Mouse (Mus musculus) hindbrain, embryonic 16.5 days (tissue): Measurements from ENCODE around the gene 1700017B05Rik. TPM values are rescaled to one million over a fixed set of nuclear protein-coding genes. Genes with fewer than 3 reads are reported as not detected.

ENCODE experiments used
- ATAC-seq: fragments of 200-750 bp; cut with Nextera tagmentation; 2 replicates; pipeline ENCODE4 v1.8.0; 2017; ENCODE audit warnings: moderate TSS enrichment, moderate library complexity
- H3K27ac ChIP-seq: fragments of 300-500 bp; sonication (generic); 2 replicates; pipeline ENCODE4 v1.5.1; 2014; ENCODE audit warnings: low read depth, mild to moderate bottlenecking, control low read depth, low read length, moderate library complexity
- H3K27me3 ChIP-seq: fragments of 300-500 bp; sonication (generic); replicated peaks from 2 replicates; pipeline ENCODE4 v1.6.1; 2014; ENCODE audit warnings: low read length; ENCODE audit not compliant: control insufficient read depth, insufficient read depth
- H3K36me3 ChIP-seq: fragments of 300-500 bp; sonication (generic); 2 replicates; pipeline ENCODE4 v1.6.1; 2014; ENCODE audit warnings: mild to moderate bottlenecking, low read length, moderate library complexity, mixed read lengths; ENCODE audit not compliant: control insufficient read depth, insufficient read depth
- H3K4me1 ChIP-seq: fragments of 300-500 bp; sonication (generic); 2 replicates; pipeline ENCODE4 v1.6.1; 2014; ENCODE audit warnings: low read depth, low read length; ENCODE audit not compliant: control insufficient read depth, insufficient read depth
- H3K4me2 ChIP-seq: fragments of 300-500 bp; sonication (generic); 2 replicates; pipeline ENCODE4 v1.6.1; 2014; ENCODE audit warnings: mild to moderate bottlenecking, low read length, control low read depth, moderate library complexity
- H3K4me3 ChIP-seq: fragments of 300-500 bp; sonication (generic); 2 replicates; pipeline ENCODE4 v1.5.1; 2014; ENCODE audit warnings: mild to moderate bottlenecking, low read length, control low read depth, moderate library complexity
- H3K9ac ChIP-seq: fragments of 300-500 bp; sonication (generic); 2 replicates; pipeline ENCODE4 v1.6.1; 2014; ENCODE audit warnings: low read depth, mild to moderate bottlenecking, control low read depth, low read length, moderate library complexity
- H3K9me3 ChIP-seq: fragments of 300-500 bp; sonication (generic); 2 replicates; pipeline ENCODE4 v1.6.1; 2014; ENCODE audit warnings: mild to moderate bottlenecking, low read length, moderate library complexity; ENCODE audit not compliant: control insufficient read depth
- WGBS: fragments of 180-500 bp; shearing (Covaris S2); extraction: QIAGEN DNeasy Blood & Tissue Kit; methylation state at CpG from one replicate; pipeline ENCODE4 v1.1.7; 2014; 5-methylcytosine and 5-hydroxymethylcytosine counted together
- polyA plus RNA-seq: library from polyadenylated mRNA; unstranded; fragments of >200 nt; fragmentation: Nextera tagmentation; extraction: Ambion mirVana; gene quantifications from 2 replicates; pipeline ENCODE4 v1.2.1, GENCODE M21; 2015

1700017B05Rik gene
- polyA plus RNA-seq, 1 experiment from 2014 or later, result 3.9 TPM

DNA sequence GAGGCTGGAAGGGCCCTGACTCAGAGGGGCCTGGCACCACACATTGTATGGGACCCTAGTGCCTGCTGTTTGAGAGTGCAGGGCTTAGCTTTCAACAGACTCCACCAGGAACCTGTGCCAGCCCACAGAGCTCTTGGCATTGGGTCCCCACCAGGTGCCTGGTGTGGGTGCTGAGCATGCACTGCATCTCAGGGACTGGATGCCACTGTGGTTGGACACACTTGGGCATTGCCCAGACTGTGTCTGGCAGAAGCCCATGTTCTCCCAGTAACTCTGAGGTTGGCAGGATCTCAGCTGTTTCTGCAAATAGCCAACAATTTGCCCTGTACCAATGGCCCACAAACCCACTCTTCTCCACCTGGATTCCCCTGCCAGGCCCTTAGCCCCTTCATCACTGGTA is 13.9 kb upstream of the 1700017B05Rik start:
- H3K4me2 ChIP-seq, result no peak overlapping the region
- peak; percentile 40; the same call in 1 of the 2 replicates for ATAC-seq
- H3K9me3 ChIP-seq, result no peaks in the 10 kb centered on the region

DNA sequence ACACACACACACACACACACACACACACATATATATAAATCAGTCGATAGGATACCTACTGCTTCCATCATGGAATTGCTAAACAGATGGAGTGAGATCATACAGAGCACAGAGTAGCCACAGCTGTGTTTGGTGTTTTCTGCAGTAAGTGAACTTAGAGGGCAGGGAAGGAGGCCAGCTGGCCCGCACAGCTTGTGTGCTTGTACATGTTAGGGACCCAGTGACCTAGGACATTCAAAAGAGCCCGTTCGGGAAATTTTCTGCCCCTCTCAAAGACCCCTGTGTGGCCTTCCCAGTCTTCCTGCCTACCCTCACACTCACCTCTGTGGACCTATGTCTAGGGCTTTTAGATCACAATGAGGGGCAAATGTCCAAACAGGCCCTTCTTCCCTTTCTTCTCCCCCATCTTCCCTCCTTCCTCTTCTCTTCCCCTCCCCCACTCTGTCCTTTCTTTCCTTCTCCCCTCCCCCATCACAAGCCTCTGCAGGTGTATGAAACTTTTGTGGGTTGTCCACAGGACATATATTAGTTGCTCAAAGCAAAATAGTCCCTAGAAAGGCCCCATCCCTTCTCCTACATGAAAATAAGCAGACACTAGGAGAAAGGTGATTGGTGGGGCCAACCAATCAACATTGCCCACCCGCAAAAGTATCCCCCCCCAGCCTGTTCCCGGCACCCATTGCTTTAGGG is 11.5 kb upstream of the 1700017B05Rik start:
- no peaks in the 10 kb centered on the region for H3K9me3 ChIP-seq
- WGBS, result 38% methylated on average over 6 of the region's 6 CpGs

More for the DNA sequence above, 13.9 kb upstream of the 1700017B05Rik start:
- Histone ChIP-seq H3K4me1 (peaks cover 2% of the 10 kb centered on the region), H3K36me3 (no peaks in the 10 kb centered on the region), H3K4me3 (no peak overlapping the region), H3K27ac (no peak overlapping the region), H3K9ac (no peak overlapping the region), H3K27me3 (no peaks in the 10 kb centered on the region)

DNA sequence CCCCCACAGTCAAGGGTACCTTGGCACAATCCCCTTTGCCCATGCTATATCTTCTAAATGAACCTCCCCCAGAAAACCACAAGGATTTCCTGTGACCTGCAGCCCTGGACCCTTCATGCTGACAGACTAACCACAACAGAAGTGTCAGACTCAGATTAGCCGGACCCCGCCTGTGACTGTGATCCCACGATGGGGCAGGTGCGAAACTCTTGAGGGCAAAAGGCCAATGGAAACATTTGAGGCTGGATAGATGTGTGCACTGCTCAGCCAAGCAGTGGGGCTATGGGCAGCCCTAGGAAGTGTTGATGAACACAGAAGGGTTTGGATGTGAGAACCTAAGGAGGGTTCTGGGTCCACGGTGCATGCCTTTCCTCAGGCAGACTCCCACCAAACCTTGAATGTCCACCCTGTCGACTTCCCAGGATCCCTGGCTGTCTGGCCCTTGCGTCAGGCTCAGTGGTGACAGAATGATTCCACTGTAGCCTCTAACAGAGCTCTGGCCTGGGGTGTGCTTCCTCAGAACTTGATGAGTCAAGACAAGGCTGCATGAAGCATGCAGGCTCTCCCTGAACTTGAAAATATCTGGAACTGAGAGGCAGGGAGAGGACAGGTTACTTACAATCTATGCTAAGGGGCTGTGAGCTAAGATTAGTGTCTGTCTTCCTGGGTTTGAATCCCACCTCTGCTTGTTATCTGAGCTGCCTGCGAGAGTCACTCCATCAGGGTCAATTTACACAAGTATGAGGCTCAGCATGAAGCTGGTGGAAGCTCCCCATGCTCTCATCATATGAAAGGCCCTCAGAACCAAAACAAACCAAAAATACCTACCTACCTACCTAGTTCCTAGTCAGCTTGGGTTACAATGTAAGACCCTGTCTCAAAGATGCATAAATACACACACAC is 10.7 kb upstream of the 1700017B05Rik start:
- no peaks in the 10 kb centered on the region for H3K36me3 ChIP-seq
- H3K27me3 ChIP-seq, result no peaks in the 10 kb centered on the region
- H3K4me1 ChIP-seq, result no peaks in the 10 kb centered on the region
- H3K4me3 ChIP-seq, result no peak overlapping the region
- ATAC-seq, result no peak
- H3K4me2 ChIP-seq, result no peak overlapping the region
- H3K9me3 ChIP-seq, result no peaks in the 10 kb centered on the region
- 63% methylated on average over 8 of the region's 8 CpGs for WGBS
- H3K27ac ChIP-seq, result no peak overlapping the region
- no peak overlapping the region for H3K9ac ChIP-seq

More for the DNA sequence above, 11.5 kb upstream of the 1700017B05Rik start:
- no peaks in the 10 kb centered on the region for H3K4me1 ChIP-seq
- H3K27ac ChIP-seq, result no peak overlapping the region
- H3K9ac ChIP-seq, result no peak overlapping the region
- ATAC-seq, result no peak
- no peak overlapping the region for H3K4me3 ChIP-seq
- no peaks in the 10 kb centered on the region for H3K36me3 ChIP-seq
- no peaks in the 10 kb centered on the region for H3K27me3 ChIP-seq
- H3K4me2 ChIP-seq, result no peak overlapping the region

DNA sequence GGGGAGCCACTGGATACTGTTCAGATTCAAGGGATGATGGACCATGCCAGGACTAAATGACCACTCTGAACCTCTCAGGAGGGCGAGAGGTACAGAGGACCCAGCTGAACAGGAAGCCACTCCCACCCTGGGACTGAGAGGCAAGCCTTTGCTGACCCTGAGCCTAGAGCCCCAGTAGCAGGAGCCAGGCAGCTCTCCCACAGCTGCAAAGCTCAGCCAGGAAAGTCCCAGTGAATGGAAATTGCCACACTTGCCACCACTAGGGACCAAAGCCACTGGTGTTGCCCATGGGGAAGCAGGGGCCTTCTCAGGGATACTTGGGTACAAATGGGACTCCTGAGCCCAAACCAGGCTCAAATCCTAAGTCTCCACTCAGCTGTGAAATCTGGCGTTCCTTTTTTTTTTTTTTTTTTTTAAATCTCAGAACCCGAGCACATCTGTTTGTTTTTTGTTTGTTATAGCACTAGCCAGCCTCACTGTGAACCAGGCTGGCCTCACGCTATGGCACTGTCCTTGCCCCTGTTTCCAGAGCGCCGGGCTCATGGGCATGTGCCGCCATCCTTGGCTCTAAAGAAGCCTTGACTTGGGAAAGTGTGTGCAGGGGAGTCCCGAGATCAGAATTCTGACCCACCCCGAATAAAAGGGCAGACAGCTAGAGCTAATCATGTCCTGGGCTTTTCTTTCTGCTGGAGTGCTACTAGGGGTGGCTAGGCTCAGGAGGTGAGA is 9.6 kb upstream of the 1700017B05Rik start:
- Histone ChIP-seq H3K27me3 (no peaks in the 10 kb centered on the region), H3K9ac (no peak overlapping the region), H3K36me3 (no peaks in the 10 kb centered on the region), H3K9me3 (no peaks in the 10 kb centered on the region), H3K4me3 (no peak overlapping the region), H3K4me1 (peaks cover 5% of the 10 kb centered on the region; the same call in 1 of the 2 replicates), H3K4me2 (no peak overlapping the region), H3K27ac (no peak overlapping the region)
- 56% methylated on average over 9 of the region's 9 CpGs for WGBS
- ATAC-seq, result no peak

DNA sequence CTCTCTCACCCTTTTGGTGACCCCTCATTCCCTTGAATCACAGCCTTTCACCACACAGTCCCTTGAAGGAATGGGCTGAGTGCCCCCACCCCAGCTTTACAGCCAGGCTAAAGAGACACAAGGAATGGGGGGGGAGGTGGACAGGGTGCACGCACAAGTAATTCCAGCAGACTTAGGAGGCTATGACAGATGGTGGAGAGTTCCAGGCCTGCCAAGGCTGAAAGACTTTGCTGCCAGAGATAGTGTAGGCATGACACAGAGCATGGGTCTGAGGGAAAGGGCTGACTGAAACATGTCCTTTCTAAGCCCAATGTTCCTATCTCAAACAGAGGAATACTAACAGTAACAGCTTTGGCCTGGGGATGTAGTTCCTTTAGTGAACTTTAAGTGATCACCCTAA is 8.7 kb upstream of the 1700017B05Rik start:
- WGBS, result 50% methylated on average over 1 of the region's 1 CpGs
- no peak for ATAC-seq
- peaks cover 5% of the 10 kb centered on the region; the same call in 1 of the 2 replicates for H3K4me1 ChIP-seq
- no peaks in the 10 kb centered on the region for H3K27me3 ChIP-seq
- H3K4me2 ChIP-seq, result no peak overlapping the region
- no peak overlapping the region for H3K27ac ChIP-seq
- H3K9ac ChIP-seq, result no peak overlapping the region
- H3K9me3 ChIP-seq, result no peaks in the 10 kb centered on the region
- no peaks in the 10 kb centered on the region for H3K36me3 ChIP-seq
- no peak overlapping the region for H3K4me3 ChIP-seq

DNA sequence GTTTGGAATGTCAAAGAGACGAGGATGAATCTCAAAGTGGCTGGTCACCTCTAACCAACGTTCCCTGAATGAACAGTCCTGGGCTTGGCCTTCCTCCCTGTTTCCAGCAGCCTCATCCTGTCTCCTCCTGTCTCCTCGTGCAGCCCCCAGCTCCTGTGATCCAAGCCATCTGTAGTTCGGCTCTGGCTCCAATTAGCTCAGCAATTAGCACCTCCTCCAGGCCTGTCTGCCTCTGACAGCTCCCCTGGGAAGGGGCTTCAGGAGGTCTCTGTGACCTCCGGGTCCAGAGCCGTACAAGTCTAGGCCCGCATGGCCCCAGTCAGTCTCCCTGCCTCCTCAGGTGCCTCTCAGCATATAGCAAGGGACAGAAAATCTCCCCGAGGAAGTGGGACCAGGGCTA is 8.0 kb upstream of the 1700017B05Rik start:
- no peak for ATAC-seq
- H3K27ac ChIP-seq, result no peak overlapping the region
- peaks cover 5% of the 10 kb centered on the region; the same call in 1 of the 2 replicates for H3K4me1 ChIP-seq
- H3K36me3 ChIP-seq, result no peaks in the 10 kb centered on the region
- no peak overlapping the region for H3K4me3 ChIP-seq
- H3K4me2 ChIP-seq, result no peak overlapping the region
- no peaks in the 10 kb centered on the region for H3K9me3 ChIP-seq
- H3K9ac ChIP-seq, result no peak overlapping the region
- 26% methylated on average over 8 of the region's 8 CpGs for WGBS
- H3K27me3 ChIP-seq, result no peaks in the 10 kb centered on the region

DNA sequence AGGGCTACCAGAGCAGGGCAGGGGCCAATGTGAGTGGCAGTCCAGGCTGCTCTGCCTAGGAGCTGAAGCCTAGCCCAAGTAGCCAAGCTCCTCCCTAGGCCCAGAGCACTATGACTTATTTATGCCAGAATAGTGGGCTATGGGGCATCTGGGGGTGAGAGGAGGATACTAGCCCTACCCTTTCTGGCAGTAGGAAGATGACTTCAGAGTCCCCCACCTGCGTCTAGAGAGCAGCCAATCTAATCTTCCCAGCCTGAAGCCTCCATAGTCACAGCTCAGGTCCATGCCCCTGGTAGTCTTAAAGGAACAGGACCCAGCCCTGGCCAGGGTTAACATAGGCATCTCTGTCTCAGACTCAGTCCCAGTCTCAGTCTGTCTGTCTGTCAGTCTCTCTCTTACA is 7.0 kb upstream of the 1700017B05Rik start:
- Histone ChIP-seq H3K4me3 (no peak overlapping the region), H3K9ac (no peak overlapping the region), H3K36me3 (no peaks in the 10 kb centered on the region), H3K9me3 (no peaks in the 10 kb centered on the region), H3K4me1 (peaks cover 5% of the 10 kb centered on the region; the same call in 1 of the 2 replicates), H3K4me2 (no peak overlapping the region), H3K27me3 (0 out of 2 replicates have a peak, but pooled peaks cover 1% of the 10 kb centered on the region), H3K27ac (no peak overlapping the region)
- no peak for ATAC-seq
- WGBS, result 67% methylated on average over 1 of the region's 1 CpGs

DNA sequence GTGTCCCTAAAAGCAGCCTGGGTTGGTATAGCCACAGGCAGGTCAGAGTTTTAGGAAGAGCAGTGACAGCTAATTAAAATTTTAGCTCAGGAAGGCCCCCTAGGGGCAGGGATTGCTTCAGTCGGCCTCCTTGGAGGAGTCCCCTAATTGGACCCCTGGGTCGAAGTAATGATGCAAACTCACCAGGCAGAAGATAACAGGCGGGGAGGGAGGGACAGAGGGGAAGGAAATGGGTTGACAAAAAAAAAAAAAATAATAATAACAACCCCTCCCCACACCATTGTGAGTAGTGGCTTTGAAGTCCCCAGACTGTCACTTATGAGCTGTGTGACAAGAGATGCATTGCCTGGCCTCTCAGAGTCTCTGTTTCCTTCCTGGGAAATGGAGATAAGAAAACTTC is 6.2 kb upstream of the 1700017B05Rik start:
- Histone ChIP-seq H3K4me3 (no peak overlapping the region), H3K9ac (no peak overlapping the region), H3K27me3 (0 out of 2 replicates have a peak, but pooled peaks cover 3% of the 10 kb centered on the region), H3K27ac (no peak overlapping the region), H3K36me3 (no peaks in the 10 kb centered on the region), H3K4me2 (no peak overlapping the region), H3K4me1 (peaks cover 5% of the 10 kb centered on the region; the same call in 1 of the 2 replicates), H3K9me3 (no peaks in the 10 kb centered on the region)
- no peak for ATAC-seq
- 13% methylated on average over 3 of the region's 3 CpGs for WGBS
